Mouse (Mus musculus) frontal cortex, postnatal 36 days (tissue): Measurements from ENCODE around the gene Pth2.

Experiments
- DNase-seq, 2 experiments: peaks; one replicate each; pipeline ENCODE4 v3.0.0; 2022; ENCODE audit warnings: low spot score in 2 of 2

Gene Pth2

DNA sequence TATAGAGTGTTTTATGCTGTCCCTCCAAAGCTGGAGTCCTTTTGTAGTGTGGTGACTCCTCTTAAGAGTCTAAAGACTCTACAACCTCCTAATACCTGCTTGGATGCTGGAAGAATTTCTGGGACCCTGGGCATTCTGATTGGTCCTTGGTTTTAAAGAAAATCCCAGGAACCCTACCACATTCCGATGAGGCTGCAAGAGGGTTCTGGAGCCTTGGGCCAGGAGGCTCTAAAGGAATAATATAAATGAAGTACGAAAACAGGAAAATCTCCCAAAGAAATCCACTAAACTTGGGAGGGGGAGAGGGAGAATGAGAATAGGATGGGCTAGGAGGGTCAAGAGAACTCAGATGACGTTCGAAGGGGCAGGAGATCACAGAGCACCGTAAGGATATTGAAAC lies 27.2 kb upstream of the Pth2 start:
- DNase-seq: no peak

DNA sequence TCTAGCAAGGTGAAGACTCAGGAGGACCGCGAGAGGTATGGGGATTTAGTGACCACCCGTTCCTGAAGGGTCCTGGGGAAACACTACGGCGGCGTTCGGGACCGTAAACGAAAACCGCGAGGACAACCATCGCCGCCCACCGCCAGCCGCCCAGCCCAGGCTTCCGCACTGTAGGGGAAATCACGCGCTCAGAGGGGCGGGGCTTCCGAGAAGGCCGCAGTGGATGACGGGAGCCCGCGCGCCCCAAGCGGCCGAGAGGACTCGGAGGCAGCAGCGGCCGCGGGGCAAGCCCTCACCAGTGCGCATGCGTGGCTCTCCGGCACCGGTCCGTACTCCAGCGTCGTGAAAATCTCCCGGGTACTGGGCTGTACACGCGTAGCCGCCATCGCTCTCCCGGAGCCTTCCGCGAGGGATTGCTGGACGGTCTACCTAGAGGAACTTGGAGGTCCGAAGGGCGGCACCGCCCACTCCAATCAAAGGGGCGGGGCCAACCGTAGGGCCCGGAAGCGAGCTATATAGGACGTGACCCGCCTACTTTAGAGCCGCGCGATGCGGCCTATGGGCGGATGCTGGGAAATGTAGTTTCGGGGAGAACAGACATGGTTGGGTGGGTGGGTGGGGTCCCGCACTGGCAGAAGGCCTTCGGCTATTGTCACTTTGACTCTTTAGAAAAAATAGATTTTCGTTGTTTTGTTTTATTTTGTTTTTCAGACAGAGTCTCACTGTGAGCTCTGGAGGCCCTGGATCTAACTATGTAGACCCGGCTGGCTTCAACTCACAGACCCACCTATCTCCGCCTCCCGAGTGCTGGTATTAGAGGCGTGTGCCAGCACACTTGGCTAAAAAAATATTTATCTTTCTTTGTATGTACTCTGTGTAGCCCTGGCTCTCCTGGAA lies 26.5 kb upstream of the Pth2 start, which contains the start of the genes Pih1d1 and Aldh16a1:
Pih1d1 (plus strand) TSS at position 208 of the 897 bp plus-strand sequence.
Aldh16a1 (minus strand) TSS at position 489 of the 897 bp plus-strand sequence.
- peak; percentile 97 for DNase-seq

DNA sequence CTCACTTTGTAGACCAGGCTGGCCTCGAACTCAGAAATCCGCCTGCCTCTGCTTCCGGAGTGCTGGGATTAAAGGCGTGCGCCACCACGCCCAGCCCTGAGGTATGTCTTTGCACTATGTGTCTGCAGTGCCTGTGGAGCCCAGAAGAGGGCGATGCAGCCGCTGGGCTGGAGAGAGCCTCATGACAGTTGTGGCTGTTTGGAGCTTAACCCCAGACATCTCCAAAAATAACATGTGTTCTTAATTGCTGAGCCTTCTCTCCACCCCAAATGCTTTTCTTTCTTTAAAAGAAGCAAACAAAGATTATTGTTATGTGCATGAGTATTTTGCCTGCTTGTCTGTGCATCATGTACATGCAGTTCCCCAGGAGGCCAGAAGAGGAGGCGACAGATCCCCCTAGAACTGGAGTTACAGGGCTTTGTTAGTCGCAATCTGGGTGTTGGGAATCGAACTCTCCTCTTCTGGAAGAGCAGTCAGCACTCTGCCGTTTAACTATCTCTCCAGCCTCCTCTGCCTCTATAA lies 25.7 kb upstream of the Pth2 start:
- DNase-seq: no peak

DNA sequence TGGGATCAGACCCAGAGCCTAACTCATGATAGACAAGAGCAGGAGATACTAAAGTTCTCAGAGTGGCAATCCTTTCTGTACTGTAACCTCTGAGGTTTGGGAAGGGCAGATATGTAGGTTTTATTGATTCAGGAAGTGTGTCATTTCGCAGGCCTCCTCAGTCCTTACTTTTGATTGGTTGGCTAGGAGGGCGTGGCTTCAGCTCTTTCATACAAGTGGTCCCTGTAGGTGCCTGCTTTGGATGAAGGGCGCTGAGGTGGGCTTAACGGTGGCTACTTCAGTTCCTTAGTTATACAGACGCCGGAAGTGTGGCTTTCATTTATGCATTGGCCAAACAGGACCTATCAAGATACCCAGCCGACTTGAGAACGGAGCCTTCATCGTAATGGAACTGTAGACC lies 25.2 kb upstream of the Pth2 start:
- no peak for DNase-seq

DNA sequence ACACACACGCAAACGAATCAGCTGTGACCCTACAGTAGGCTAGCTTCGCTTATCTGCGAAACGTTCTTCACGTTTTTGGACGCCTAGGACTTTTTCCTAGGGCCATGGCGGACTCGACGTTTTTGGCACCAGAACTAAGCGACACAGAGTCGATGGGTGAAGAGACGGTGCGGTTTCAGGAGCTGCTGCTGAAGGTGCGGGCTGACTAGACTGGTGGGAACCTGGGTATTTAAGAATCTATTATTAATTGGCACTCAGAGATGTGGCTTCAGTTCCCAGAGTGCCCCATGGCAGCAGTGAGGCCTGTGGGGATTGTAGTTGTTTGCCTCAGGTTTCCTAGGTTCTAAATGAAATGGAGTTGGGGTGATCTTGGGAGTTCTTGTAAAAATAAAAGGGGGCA lies 24.6 kb upstream of the Pth2 start:
- no peak for DNase-seq

DNA sequence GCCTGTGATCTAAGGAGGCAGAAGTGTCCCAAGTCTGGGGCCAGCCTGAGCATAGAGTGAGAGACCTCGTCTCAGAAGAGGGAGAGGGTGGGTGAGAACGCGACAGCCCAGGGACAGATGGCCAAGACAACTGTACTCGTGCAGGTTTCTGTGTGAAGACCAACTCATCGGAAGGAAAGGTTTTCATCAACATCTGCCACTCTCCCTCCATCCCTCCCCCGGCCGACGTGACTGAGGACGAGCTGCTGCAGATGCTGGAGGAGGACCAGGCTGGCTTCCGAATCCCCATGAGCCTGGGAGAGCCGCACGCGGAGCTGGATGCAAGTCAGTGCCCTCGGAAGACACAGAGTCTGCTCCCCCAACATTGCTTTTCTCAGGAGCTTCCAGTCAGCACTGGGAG lies 23.3 kb upstream of the Pth2 start:
- DNase-seq: no peak

DNA sequence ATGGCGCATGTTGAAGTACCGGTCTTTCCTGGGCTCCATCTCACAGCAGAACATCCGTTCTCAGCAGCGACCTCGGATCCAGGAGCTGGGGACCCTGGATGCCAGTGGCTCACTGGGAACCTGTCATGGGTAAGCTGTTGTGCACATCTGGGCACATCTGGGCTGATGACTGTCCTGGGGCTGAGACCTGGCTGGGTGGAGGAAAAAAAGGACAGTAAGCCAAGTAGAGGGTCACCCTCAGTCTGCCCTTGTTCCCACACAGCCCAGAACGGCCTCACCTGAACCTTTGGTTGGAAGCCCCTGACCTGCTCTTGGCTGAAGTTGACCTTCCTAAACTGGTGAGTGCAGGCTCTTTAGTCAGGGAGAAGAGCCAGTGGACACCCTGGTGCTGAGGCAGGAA lies 21.8 kb upstream of the Pth2 start:
- DNase-seq: no peak

DNA sequence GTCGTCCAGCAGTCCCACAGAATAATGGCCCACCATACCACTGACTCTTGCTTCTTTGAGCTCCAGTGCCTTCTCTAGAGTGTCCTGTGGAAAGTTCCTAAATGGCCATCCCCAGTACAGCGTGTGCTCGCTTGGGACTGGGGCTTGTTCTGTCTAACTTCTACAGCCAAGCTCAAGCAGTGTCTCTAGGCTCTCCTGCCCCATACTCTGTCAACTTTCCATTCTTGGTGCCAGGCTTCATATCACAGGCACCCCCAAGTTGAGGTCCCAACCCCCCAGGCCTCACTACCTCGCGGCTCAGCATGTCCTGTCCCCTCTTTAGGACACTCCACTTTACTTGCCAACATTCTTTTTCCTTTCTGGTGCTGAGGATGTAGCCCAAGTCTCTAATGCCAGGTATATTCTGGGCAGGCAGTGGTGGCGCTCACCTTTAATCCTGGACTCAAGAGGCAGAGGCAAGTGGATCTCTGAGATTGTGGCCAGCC lies 20.4 kb upstream of the Pth2 start:
- no peak for DNase-seq

DNA sequence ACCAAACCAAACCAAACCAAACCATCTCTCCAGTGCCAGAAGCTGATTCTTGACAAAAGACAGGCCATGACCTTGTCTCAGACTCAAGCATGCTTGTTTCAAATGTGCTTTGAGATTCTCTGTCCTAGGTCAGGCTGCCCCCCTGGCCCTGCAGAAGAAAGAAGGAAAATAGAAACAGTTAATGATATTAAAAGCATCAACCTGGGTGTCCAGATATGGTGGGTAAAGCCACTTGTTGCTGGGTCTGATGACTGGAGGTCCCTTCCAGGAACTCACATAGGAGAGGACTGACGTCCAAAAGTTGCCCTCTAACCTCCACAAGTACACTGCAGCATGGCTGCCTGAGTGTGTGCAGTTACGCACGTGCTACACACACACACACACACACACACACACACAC lies 19.9 kb upstream of the Pth2 start:
- DNase-seq: no peak

DNA sequence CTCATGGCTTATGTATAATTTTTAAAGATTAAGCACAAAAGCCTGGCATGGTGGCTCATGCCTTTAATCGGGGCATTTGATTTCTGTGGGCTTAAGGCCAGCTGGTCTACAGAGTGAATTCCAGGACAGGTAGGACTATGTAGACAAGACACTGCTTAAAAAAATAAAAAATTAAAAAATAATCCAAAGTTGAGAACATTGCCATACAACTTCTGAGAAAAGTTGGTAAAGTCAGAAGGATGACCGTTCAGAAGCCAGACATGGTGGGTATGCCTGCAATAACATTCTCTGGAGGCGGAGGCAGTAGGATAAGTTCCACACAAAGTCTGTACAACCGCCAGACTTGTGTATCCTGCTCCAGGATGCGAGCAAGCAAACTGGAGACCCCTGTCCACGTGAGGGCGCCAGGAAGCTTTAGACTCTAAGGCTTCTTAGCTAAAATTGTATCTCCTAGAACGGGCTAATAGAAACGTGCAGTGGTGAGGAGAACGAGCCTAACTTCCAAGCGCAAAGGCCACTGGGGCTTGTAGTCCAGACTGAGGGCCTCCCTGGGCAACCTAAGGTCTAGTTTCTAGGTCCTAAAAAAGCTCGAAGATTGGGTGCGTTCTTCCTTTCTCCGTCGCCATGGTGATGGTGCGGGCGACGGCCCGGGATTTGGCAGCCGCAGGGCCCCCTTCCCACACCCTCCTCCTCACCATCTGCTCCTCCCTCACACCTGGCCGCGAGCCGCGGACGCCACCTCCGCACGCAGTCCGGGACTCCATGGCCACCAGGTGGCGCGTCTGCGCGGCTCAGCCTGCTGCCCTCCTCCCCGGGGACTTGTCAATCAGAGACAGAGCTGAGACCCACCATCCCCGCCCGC lies 19.0 kb upstream of the Pth2 start:
- peak; percentile 96 to 97 for DNase-seq

DNA sequence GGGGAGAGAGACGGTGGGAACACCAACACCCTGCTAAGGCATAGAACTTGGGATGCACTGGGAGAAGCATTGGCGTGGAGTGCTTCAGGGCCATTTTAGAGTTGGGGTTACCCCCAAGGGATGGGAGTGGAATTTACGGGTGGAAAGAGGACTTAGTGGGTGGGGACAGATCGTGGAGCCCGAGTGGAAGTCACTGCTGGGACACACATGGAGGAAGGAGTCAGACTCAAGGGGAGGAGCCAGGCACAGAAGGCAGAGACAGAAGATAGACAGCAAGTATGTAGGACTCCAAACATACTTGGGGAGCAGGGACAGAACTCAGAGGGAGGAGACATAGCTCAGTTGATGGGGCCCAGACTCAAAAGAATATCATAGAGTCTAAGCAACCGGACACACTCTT lies 18.2 kb upstream of the Pth2 start:
- DNase-seq: peak in 1 of 2 experiments; percentile 67

DNA sequence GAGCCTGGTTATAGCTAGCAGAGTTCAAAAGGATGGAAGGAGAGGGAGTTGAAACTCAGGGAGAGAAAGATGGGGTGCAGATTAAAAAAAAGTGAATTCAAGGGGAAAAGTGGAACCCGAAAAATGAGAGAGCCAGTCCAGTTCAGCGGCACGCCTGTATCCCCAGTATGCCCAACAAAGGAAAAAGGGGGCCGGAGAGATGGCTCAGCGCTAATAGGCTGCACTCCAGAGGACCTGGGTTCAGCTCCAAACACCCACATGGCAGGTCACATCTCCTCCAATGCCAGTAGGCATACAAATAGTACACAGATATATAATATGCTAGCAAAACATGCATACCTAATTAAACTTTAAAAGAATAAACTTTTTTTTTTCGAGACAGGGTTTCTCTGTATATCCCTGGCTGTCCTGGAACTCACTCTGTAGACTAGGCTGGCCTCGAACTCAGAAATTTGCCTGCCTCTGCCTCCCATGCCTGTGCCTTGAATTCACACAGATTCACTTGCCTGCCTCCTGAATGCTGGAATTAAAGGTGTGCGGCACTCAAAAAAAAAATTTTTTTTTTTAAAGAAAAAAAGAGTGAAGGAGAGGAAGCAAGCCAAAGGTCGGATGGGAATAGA lies 17.7 kb upstream of the Pth2 start:
- no peak for DNase-seq

DNA sequence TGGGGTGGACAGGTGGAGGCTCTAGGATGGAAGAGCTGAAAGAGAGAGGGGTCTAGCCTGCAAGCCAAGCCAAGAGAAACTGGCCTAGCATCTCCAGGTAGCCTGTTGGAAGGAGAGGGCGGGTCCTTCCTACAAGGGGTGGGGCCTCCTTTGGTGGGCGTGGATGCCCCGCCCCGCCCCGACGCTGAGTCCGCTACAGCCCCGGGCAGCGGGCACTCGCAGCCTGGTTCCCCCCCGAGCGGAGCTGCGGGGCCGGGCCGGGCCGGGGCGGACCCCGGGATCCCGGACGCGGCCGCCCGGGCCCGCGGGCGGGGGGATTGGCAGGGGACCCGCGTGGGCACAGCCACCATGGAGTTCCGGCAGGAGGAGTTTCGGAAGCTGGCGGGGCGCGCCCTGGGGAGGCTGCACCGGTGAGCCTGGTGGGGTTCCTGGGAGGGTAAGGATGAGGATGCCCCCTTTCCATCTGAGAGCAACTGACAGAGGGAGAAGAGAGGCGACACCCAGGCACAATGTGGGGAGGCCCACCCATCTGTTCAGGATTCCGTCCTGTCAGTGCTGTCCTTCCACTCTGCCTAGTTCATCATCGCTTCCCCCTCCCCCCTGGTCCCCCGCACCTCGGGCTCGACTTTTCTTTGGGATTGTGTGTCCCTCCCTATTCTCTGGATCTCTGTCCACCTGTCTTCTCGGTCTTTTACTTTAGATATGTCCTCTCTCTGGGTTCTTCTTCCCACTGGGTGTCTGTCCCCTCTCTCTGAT lies 16.9 kb upstream of the Pth2 start, which contains the start of gene Slc17a7:
Slc17a7 (plus strand) TSS at position 215 of the 756 bp plus-strand sequence.
- no peak for DNase-seq

DNA sequence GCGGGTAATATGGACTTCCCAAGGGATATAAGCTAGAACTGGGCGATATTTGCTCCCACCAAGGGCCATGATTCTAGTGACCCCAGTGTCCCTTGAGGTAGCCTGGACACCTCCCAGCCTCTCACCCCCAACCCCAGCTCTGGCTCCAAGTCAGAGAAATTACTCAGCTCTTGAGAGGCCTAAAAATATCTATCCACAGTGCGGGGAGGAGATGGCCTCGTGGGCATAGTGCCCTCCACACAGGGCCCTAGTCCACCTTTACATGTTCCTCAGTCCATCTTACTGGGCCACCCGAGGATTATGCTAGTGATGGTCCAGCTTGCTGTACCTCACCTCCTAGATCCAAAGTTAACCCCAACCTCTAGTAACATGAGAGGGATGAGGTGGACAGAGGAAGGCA lies 16.0 kb upstream of the Pth2 start:
- no peak for DNase-seq

DNA sequence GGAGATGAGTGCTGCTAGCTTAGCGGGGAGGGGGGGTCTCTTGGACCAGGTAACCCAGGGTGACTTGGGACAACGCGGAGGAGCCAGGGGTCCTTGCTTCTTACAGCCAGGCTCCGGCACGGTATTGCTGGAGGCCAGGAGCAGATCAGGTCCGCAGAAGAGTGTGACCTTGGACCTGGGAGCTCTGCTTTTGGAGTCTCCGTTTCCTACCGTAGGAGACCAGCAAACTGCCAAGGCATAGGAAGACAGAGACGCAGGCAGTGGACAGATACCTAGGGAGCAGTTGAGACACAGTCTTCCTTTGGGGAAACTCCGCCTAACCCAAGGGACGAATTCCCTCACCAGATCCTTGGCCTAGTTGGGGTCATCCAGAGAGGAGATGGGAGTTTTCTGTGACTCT lies 15.1 kb upstream of the Pth2 start:
- no peak for DNase-seq

DNA sequence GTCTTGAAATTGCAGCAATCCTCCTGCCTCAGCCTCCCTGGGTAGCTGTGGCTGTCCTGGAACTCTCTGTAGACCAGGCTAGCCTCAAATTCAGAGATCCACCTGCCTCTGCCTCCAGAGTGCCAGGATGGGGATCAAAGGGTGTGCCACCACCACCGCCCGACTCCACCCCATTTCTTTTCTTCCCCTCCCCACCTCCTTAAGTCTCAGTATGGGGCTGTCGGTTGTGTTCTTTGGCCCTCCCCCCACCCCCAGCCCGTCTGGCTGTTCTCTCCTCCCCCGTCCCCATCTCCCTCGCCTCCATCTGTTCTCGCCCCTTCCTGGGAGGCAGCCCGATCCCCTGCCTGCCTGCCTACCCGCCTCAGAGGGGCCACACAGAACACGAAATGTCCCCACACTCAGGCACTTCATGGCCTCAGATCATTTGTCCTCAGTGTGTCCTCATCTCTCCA lies 13.8 kb upstream of the Pth2 start:
- no peak for DNase-seq

DNA sequence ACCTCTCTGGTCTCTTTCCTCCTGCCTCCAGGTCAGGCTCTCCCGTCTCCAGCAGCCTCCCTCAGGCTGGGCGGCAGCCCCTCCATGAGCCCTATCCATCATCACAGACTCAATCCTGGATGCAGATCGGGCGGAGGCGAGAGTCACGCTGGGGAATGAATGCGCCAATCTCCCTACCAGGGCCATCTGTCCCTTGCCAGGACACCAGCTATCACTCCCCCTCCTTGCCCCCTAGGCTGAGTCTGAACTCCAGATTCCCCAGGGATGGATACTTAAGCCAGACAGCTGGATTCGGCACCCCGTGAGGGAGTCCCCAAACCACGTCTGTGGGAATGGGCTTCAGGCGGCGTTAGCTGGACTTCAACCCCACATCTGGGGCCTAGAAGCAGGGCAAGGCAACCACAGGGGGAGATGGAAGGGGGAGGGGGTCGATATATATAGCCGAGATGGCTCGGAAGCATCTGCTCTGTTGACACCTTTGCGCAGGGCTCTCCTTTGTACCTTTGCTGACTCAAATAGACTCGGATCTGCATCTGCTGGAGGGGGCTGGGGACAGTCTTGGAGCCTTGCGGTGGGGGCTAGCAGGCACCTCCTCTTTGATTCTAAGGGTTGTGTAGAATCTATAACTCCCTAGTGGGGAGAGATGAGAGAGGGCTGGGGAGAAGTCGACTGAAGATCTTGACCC lies 12.9 kb upstream of the Pth2 start:
- peak in 1 of 2 experiments; percentile 72 for DNase-seq

DNA sequence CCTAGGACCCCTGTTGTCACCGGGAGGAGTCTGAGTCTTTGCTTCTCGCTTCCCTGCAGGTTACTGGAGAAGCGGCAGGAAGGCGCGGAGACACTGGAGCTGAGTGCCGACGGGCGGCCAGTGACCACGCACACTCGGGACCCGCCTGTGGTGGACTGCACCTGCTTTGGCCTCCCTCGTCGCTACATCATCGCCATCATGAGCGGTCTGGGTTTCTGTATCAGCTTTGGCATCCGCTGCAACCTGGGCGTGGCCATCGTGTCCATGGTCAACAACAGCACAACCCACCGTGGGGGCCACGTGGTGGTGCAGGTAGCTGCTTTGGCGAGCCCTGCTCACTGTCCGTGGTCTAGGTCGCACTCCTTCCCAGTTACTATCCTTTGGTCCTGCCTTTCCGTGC lies 12.1 kb upstream of the Pth2 start:
- DNase-seq: no peak

DNA sequence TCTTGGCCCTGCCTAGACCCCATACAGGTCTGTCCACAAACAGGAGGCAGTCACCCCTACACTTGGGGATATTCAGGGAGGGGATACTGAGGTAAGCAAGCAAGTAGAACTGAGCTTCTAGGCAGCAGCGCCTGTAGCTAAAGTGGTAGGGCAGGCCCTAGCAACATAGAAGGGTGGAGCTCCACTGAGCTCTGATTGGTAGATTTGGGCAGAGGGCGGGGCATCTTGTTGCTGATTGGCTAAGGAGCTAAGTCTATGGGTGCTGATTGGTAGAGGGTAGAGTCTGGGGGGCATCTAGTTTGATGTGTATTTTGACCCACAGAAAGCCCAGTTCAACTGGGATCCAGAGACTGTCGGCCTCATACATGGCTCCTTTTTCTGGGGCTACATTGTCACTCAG lies 11.3 kb upstream of the Pth2 start:
- DNase-seq: peak in 1 of 2 experiments; percentile 80

DNA sequence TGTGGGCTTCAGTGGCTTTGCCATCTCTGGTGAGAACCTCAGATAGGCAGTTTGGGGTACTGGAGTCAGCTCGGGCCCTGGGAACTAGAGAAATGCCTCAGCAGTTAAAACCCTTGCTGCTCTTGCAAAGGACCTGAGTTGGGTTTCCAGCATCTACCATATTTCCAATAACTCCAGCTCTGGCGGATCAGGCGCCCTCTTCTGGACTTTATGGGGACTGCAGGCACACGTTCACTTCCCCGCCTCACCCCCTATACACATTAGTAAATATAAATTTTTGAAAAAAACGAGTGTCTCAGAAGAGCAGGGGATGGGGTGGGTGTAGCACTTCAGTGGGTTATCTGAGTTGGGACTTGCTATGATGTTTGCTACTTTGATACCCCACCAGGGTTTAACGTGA lies 7.8 kb upstream of the Pth2 start:
- no peak for DNase-seq
